Mouse (Mus musculus): ENCODE measurements around the gene Retsat.

- TF ChIP-seq GATA1 (IDR thresholded peaks at IDR 0.05; ENCODE audit: low read length): no peak
- TF ChIP-seq TAL1 (IDR thresholded peaks at IDR 0.05; ENCODE audit: low read length): no peak
These were observed 22.6 kb downstream of the Retsat start for GRCm38 (mm10) chr6:72620920-72621319.
